Mouse (Mus musculus): ENCODE results near the gene Cd24a. TPM values are rescaled to one million over a fixed set of nuclear protein-coding genes. Genes with fewer than 3 reads are reported as not detected.

Cd24a gene
- polyA plus RNA-seq, 1 experiment = 348 TPM

- no peaks in the 10 kb centered on the region; the same call in 1 of the 2 replicates for H3K27me3 ChIP-seq (ENCODE audit: control insufficient read depth)
- peaks cover 65% of the 10 kb centered on the region for H3K36me3 ChIP-seq (ENCODE audit: control insufficient read depth)
- TF ChIP-seq GATA1 (IDR thresholded peaks at IDR 0.05; ENCODE audit: low read length) = no peak
- TF ChIP-seq TAL1 (IDR thresholded peaks at IDR 0.05; ENCODE audit: low read length) = no peak
- peaks cover 98% of the 10 kb centered on the region for H3K4me1 ChIP-seq (ENCODE audit: control insufficient read depth)
- peaks cover 15% of the 10 kb centered on the region for H3K9me3 ChIP-seq (ENCODE audit: control insufficient read depth, low read length)
- H3K4me3 ChIP-seq (replicated peaks) = no peak overlapping the region
These were observed 51.1 kb downstream of the Cd24a start for GRCm38 (mm10) chr10:43629216-43629615.

GRCm38 (mm10) chr10:43629857-43630256 lies 51.8 kb downstream of the Cd24a start:
- TF ChIP-seq GATA1 (IDR thresholded peaks at IDR 0.05; ENCODE audit: low read length) = no peak
- no peaks in the 10 kb centered on the region; the same call in 1 of the 2 replicates for H3K27me3 ChIP-seq (ENCODE audit: control insufficient read depth)
- no peak overlapping the region for H3K4me3 ChIP-seq (replicated peaks)
- H3K4me1 ChIP-seq (ENCODE audit: control insufficient read depth) = peaks cover 96% of the 10 kb centered on the region
- H3K36me3 ChIP-seq (ENCODE audit: control insufficient read depth) = peaks cover 65% of the 10 kb centered on the region
- peaks cover 15% of the 10 kb centered on the region for H3K9me3 ChIP-seq (ENCODE audit: control insufficient read depth, low read length)

- H3K4me1 ChIP-seq (ENCODE audit: control insufficient read depth) = peaks cover 93% of the 10 kb centered on the region
- peak overlapping the region; percentile 48 for H3K4me3 ChIP-seq (replicated peaks)
- H3K9me3 ChIP-seq (ENCODE audit: control insufficient read depth, low read length) = peaks cover 18% of the 10 kb centered on the region
- peak; percentile 87 for TF ChIP-seq GATA1 (IDR thresholded peaks at IDR 0.05; ENCODE audit: low read length)
- peak; percentile 94 for TF ChIP-seq TAL1 (IDR thresholded peaks at IDR 0.05; ENCODE audit: low read length)
- H3K36me3 ChIP-seq (ENCODE audit: control insufficient read depth) = peaks cover 68% of the 10 kb centered on the region
- no peaks in the 10 kb centered on the region; the same call in 1 of the 2 replicates for H3K27me3 ChIP-seq (ENCODE audit: control insufficient read depth)
These were observed 52.5 kb downstream of the Cd24a start for GRCm38 (mm10) chr10:43630634-43631033.

GRCm38 (mm10) chr10:43631049-43631448 lies 53.0 kb downstream of the Cd24a start:
- no peaks in the 10 kb centered on the region; the same call in 1 of the 2 replicates for H3K27me3 ChIP-seq (ENCODE audit: control insufficient read depth)
- peaks cover 19% of the 10 kb centered on the region for H3K9me3 ChIP-seq (ENCODE audit: control insufficient read depth, low read length)
- H3K36me3 ChIP-seq (ENCODE audit: control insufficient read depth) = peaks cover 68% of the 10 kb centered on the region
- TF ChIP-seq TAL1 (IDR thresholded peaks at IDR 0.05; ENCODE audit: low read length) (no peak), GATA1 (IDR thresholded peaks at IDR 0.05; ENCODE audit: low read length) (no peak)
- H3K4me1 ChIP-seq (ENCODE audit: control insufficient read depth) = peaks cover 92% of the 10 kb centered on the region
- peak overlapping the region; percentile 48 for H3K4me3 ChIP-seq (replicated peaks)

- Histone ChIP-seq H3K36me3 (ENCODE audit: control insufficient read depth) (peaks cover 67% of the 10 kb centered on the region), H3K4me1 (ENCODE audit: control insufficient read depth) (peaks cover 91% of the 10 kb centered on the region), H3K4me3 (replicated peaks) (no peak overlapping the region), H3K9me3 (ENCODE audit: control insufficient read depth, low read length) (peaks cover 12% of the 10 kb centered on the region), H3K27me3 (ENCODE audit: control insufficient read depth) (no peaks in the 10 kb centered on the region; the same call in 1 of the 2 replicates)
- TF ChIP-seq GATA1 (IDR thresholded peaks at IDR 0.05; ENCODE audit: low read length) (no peak), TAL1 (IDR thresholded peaks at IDR 0.05; ENCODE audit: low read length) (no peak)
These were observed 53.7 kb downstream of the Cd24a start for GRCm38 (mm10) chr10:43631639-43632354.

- Histone ChIP-seq H3K4me1 (ENCODE audit: control insufficient read depth) (peaks cover 90% of the 10 kb centered on the region), H3K27me3 (ENCODE audit: control insufficient read depth) (no peaks in the 10 kb centered on the region)
- TF ChIP-seq TAL1 (IDR thresholded peaks at IDR 0.05; ENCODE audit: low read length) (no peak), GATA1 (IDR thresholded peaks at IDR 0.05; ENCODE audit: low read length) (no peak)
These were observed 55.0 kb downstream of the Cd24a start for GRCm38 (mm10) chr10:43633117-43633516.

More at GRCm38 (mm10) chr10:43633117-43633516, 55.0 kb downstream of the Cd24a start:
- Histone ChIP-seq H3K9me3 (ENCODE audit: control insufficient read depth, low read length) (peaks cover 5% of the 10 kb centered on the region), H3K36me3 (ENCODE audit: control insufficient read depth) (peaks cover 69% of the 10 kb centered on the region), H3K4me3 (replicated peaks) (no peak overlapping the region)

Other genes with a start within 250 kb of the Cd24a start
- 0.06 and 0.16 TPM in 2 replicates for gene Bend3, start 99.5 kb upstream of the Cd24a start, polyA plus RNA-seq (2012)
- gene Gm9803, start 54.2 kb upstream of the Cd24a start, polyA plus RNA-seq (2012) = 0.57 and 1.1 TPM in 2 replicates
- gene 1700021F05Rik, start 37.3 kb upstream of the Cd24a start, polyA plus RNA-seq (2012) = 1.3 and 2.0 TPM in 2 replicates